Mouse (Mus musculus): ENCODE measurements at regions not wholly inside any gene's neighbourhood (a gene's known extent, or its start where the extent isn't known, plus 50 kb on each side); places are given as distances from the start of the nearest gene placed in this dataset.

GRCm38 (mm10) chr4:101333036-101333435 lies 68.0 kb upstream of the Jak1 start:
- DNase-seq (ENCODE audit: low read depth, low spot score), result no peak
- no peaks in the 10 kb centered on the region for H3K9me3 ChIP-seq (replicated peaks; ENCODE audit: insufficient read depth, low read length)
- TF ChIP-seq SMC3 (IDR thresholded peaks at IDR 0.05; ENCODE audit: low read depth, low read length) (no peak), ZC3H11A (IDR thresholded peaks at IDR 0.05; ENCODE audit: low read depth, low read length) (no peak), POLR2A (IDR thresholded peaks at IDR 0.05; ENCODE audit: control insufficient read depth in 1 of 2, insufficient read depth in 1 of 2, low read depth in 1 of 2, low read length in 2 of 2, poor library complexity in 1 of 2) (no peak), CTCF (IDR thresholded peaks at IDR 0.05 in 2 of 3, conservative IDR thresholded peaks at IDR 0.05 in 1 of 3; ENCODE audit: control insufficient read depth in 1 of 3, insufficient read depth in 1 of 3, low read depth in 2 of 3, low read length in 3 of 3, poor library complexity in 1 of 3, severe bottlenecking in 1 of 3) (no peak), TBP (IDR thresholded peaks at IDR 0.05; ENCODE audit: low read depth, low read length) (no peak), POLR2AphosphoS5 (IDR thresholded peaks at IDR 0.05; ENCODE audit: borderline replicate concordance, low read depth, low read length) (no peak)
- no peaks in the 10 kb centered on the region for H3K79me2 ChIP-seq (ENCODE audit: control insufficient read depth, insufficient read depth, low read length, poor library complexity)
- H3K27ac ChIP-seq (ENCODE audit: control insufficient read depth, low read depth, low read length), result no peak overlapping the region
- H3K36me3 ChIP-seq (ENCODE audit: control insufficient read depth in 1 of 2, insufficient read depth in 2 of 2, low read length in 2 of 2), result no peaks in the 10 kb centered on the region
- H3K27me3 ChIP-seq (ENCODE audit: control insufficient read depth in 1 of 2, insufficient read depth in 2 of 2, low read length in 2 of 2), result no peaks in the 10 kb centered on the region
- no peak overlapping the region for H3K4me3 ChIP-seq (ENCODE audit: control insufficient read depth in 1 of 2, insufficient read depth in 1 of 2, low read depth in 2 of 2, low read length in 2 of 2)
- no peaks in the 10 kb centered on the region for H3K4me1 ChIP-seq (ENCODE audit: control insufficient read depth in 1 of 2, insufficient read depth in 2 of 2, low read length in 2 of 2)
- H3K9ac ChIP-seq (ENCODE audit: control insufficient read depth, low read depth, low read length, poor library complexity, severe bottlenecking), result no peak overlapping the region

- Histone ChIP-seq H3K9me3 (replicated peaks; ENCODE audit: insufficient read depth, low read length) (no peaks in the 10 kb centered on the region), H3K27me3 (ENCODE audit: control insufficient read depth in 1 of 2, insufficient read depth in 2 of 2, low read length in 2 of 2) (no peaks in the 10 kb centered on the region), H3K79me2 (ENCODE audit: control insufficient read depth, insufficient read depth, low read length, poor library complexity) (no peaks in the 10 kb centered on the region), H3K27ac (ENCODE audit: control insufficient read depth, low read depth, low read length) (no peak overlapping the region), H3K4me1 (ENCODE audit: control insufficient read depth in 1 of 2, insufficient read depth in 2 of 2, low read length in 2 of 2) (no peaks in the 10 kb centered on the region), H3K9ac (ENCODE audit: control insufficient read depth, low read depth, low read length, poor library complexity, severe bottlenecking) (no peak overlapping the region), H3K36me3 (ENCODE audit: control insufficient read depth in 1 of 2, insufficient read depth in 2 of 2, low read length in 2 of 2) (no peaks in the 10 kb centered on the region), H3K4me3 (ENCODE audit: control insufficient read depth in 1 of 2, insufficient read depth in 1 of 2, low read depth in 2 of 2, low read length in 2 of 2) (no peak overlapping the region)
- no peak for DNase-seq (ENCODE audit: low read depth, low spot score)
- TF ChIP-seq CHD2 (IDR thresholded peaks at IDR 0.05; ENCODE audit: low read length) (no peak), NELFE (IDR thresholded peaks at IDR 0.05; ENCODE audit: low read depth, low read length) (no peak)
These were observed 66.1 kb upstream of the Jak1 start for GRCm38 (mm10) chr4:101331231-101331630.

- Histone ChIP-seq H3K36me3 (ENCODE audit: control insufficient read depth in 1 of 2, insufficient read depth in 2 of 2, low read length in 2 of 2) (no peaks in the 10 kb centered on the region), H3K9me3 (replicated peaks; ENCODE audit: insufficient read depth, low read length) (no peaks in the 10 kb centered on the region), H3K9ac (ENCODE audit: control insufficient read depth, low read depth, low read length, poor library complexity, severe bottlenecking) (no peak overlapping the region), H3K4me1 (ENCODE audit: control insufficient read depth in 1 of 2, insufficient read depth in 2 of 2, low read length in 2 of 2) (no peaks in the 10 kb centered on the region), H3K4me3 (ENCODE audit: control insufficient read depth in 1 of 2, insufficient read depth in 1 of 2, low read depth in 2 of 2, low read length in 2 of 2) (no peak overlapping the region), H3K27ac (ENCODE audit: control insufficient read depth, low read depth, low read length) (no peak overlapping the region), H3K79me2 (ENCODE audit: control insufficient read depth, insufficient read depth, low read length, poor library complexity) (no peaks in the 10 kb centered on the region), H3K27me3 (ENCODE audit: control insufficient read depth in 1 of 2, insufficient read depth in 2 of 2, low read length in 2 of 2) (no peaks in the 10 kb centered on the region)
- no peak for TF ChIP-seq BHLHE40 (IDR thresholded peaks at IDR 0.05; ENCODE audit: borderline replicate concordance, low read depth, low read length)
- TF ChIP-seq ZKSCAN1 (IDR thresholded peaks at IDR 0.05; ENCODE audit: low read depth, low read length), result no peak
- no peak for TF ChIP-seq HCFC1 (IDR thresholded peaks at IDR 0.05; ENCODE audit: low read depth, low read length)
- no peak for TF ChIP-seq CHD1 (IDR thresholded peaks at IDR 0.05; ENCODE audit: low read depth, low read length)
- no peak for TF ChIP-seq EP300 (IDR thresholded peaks at IDR 0.05; ENCODE audit: low read depth in 1 of 2, low read length in 2 of 2)
- no peak for TF ChIP-seq E2F4 (IDR thresholded peaks at IDR 0.05; ENCODE audit: borderline replicate concordance, low read depth, low read length)
- no peak for TF ChIP-seq ETS1 (IDR thresholded peaks at IDR 0.05; ENCODE audit: low read depth, low read length)
- TF ChIP-seq CTCF (IDR thresholded peaks at IDR 0.05 in 2 of 3, conservative IDR thresholded peaks at IDR 0.05 in 1 of 3; ENCODE audit: control insufficient read depth in 1 of 3, insufficient read depth in 1 of 3, low read depth in 2 of 3, low read length in 3 of 3, poor library complexity in 1 of 3, severe bottlenecking in 1 of 3), result no peak
- no peak for TF ChIP-seq RAD21 (IDR thresholded peaks at IDR 0.05; ENCODE audit: low read depth, low read length)
- no peak for TF ChIP-seq GABPA (IDR thresholded peaks at IDR 0.05; ENCODE audit: low read depth, low read length)
- no peak for TF ChIP-seq POLR2A (IDR thresholded peaks at IDR 0.05; ENCODE audit: control insufficient read depth in 1 of 2, insufficient read depth in 1 of 2, low read depth in 1 of 2, low read length in 2 of 2, poor library complexity in 1 of 2)
- no peak for TF ChIP-seq MAX (IDR thresholded peaks at IDR 0.05; ENCODE audit: low read length)
- TF ChIP-seq TAL1 (IDR thresholded peaks at IDR 0.05; ENCODE audit: low read length), result no peak
- no peak for TF ChIP-seq SIN3A (IDR thresholded peaks at IDR 0.05; ENCODE audit: low read length)
- no peak for TF ChIP-seq MAFK (IDR thresholded peaks at IDR 0.05; ENCODE audit: borderline replicate concordance, low read depth, low read length)
- TF ChIP-seq USF2 (IDR thresholded peaks at IDR 0.05; ENCODE audit: borderline replicate concordance in 1 of 2, insufficient read depth in 1 of 2, low read depth in 1 of 2, low read length in 2 of 2), result no peak
- no peak for TF ChIP-seq ELF1 (IDR thresholded peaks at IDR 0.05; ENCODE audit: low read depth, low read length)
- TF ChIP-seq NRF1 (IDR thresholded peaks at IDR 0.05; ENCODE audit: insufficient read depth, low read depth, low read length, poor library complexity, severe bottlenecking), result no peak
- no peak for TF ChIP-seq UBTF (IDR thresholded peaks at IDR 0.05; ENCODE audit: borderline replicate concordance, insufficient read depth, low read depth, low read length)
- TF ChIP-seq POLR2AphosphoS5 (IDR thresholded peaks at IDR 0.05; ENCODE audit: borderline replicate concordance, low read depth, low read length), result no peak
- no peak for DNase-seq (ENCODE audit: low read depth, low spot score)
These were observed 64.0 kb upstream of the Jak1 start for GRCm38 (mm10) chr4:101329060-101329459.

Data from MEL (cell line).